Mouse (Mus musculus) right cerebral cortex, postnatal 14 days (tissue): ENCODE measurements at regions not wholly inside any gene's neighbourhood (a gene's known extent, or its start where the extent isn't known, plus 50 kb on each side); places are given as distances from the start of the nearest gene placed in this dataset.
"Not testable (repeated sequence)": the region's sequence is repeated elsewhere in the genome, so short reads cannot be mapped to it uniquely, and the experiment has no call there.

Experiments
- DNase-seq: peaks from one replicate; pipeline ENCODE4 v3.0.0; 2022

DNA sequence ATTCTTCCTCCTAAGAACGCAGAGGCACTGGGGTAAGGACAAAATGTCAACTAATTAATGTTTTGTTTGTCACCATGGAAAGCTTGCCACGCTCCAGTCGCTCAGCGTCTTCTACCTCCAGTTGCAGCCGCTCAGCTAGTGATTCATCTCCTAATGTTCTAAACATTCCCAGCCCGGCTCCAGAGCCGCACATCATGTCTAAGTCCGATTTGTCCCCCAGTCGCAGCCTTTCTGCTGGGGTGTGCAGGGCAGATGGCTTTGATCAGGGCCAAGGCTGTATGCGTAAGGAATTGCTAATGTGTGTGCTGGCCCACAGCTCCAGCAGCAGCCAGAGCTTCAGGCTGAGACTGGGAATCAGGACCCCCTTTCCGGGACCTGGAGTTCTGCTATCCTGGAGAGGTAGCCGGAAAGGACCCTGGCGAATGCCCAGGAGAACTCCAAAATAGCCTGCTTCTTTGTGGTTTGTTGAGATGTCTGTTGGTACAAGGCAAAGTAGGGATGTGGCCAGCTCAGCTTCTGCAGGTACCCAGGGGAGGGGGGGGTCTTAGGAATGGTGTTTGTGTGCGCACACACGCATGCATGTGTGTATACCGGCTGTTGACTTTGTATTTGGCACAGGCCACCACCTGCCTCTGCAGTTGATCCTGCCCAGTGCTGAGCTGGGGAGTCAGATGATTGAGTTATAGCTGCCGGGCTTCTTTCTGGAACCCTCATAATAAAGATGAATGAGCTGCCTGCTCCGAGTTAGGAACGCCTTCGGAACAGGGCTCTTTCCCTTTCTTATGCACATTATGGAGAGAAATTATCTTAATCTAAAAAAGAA is 143.0 kb upstream of the Kcng1 start:
- no peak for DNase-seq

GRCm38 (mm10) chr2:168423551-168423950 is 142.0 kb upstream of the Kcng1 start:
- no peak for DNase-seq

DNA sequence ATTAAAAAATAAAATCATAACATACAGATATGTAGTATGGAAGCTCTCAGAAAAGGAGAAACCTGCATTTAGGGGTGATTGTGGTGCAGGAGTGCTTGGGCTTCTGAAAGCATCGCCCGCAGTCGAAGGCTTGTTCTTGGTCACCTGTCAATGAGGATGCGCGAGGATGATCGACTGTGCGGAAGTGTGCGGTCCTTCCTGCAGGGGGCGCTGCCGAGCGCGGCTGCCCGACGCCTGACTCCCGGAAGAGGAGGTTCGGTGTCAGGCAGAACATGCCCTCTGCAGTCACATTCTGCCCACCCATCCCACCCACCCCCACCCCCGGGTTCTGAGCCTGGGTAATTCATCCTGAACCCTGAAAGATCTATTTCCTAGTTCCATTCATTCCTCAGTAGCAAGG is 133.6 kb upstream of the Kcng1 start:
- DNase-seq = no peak

DNA sequence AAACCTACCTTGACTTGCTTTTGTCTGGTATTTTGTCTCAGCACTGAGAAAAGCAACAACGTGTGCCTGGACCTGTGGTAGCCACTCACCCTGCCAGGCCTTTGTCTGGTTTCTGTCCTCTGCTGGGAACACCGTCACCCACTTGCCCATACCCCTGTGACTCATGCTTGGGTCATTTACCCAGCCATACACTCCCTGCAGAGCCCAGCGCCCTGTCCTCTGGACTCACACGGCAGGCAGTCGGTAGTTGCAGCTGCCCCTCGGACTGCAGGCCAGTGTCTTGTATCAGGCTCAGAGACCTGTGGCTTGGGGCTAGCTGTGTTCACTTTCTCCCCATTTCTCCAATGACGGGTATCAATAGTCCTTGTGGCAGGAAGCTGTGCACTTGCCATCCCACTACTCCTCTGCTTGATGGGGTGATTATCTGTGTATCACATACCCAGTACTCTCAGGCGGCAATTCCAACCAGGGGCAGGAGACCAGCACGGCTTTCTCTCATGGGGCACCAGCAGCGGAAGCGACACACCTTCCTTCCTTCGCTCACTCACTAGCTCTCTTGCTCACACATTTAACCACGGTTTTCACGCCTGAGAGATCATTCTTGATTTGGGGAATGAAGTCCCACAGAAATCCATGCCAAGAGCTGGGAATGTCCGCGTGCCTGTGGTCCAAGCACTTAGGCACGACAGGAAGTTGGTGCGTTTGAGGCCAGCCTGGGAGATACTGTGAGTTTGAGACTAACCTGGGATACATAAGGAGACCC is 132.8 kb upstream of the Kcng1 start:
- no peak for DNase-seq

GRCm38 (mm10) chr2:168412853-168413252 is 131.3 kb upstream of the Kcng1 start:
- no peak for DNase-seq

DNA sequence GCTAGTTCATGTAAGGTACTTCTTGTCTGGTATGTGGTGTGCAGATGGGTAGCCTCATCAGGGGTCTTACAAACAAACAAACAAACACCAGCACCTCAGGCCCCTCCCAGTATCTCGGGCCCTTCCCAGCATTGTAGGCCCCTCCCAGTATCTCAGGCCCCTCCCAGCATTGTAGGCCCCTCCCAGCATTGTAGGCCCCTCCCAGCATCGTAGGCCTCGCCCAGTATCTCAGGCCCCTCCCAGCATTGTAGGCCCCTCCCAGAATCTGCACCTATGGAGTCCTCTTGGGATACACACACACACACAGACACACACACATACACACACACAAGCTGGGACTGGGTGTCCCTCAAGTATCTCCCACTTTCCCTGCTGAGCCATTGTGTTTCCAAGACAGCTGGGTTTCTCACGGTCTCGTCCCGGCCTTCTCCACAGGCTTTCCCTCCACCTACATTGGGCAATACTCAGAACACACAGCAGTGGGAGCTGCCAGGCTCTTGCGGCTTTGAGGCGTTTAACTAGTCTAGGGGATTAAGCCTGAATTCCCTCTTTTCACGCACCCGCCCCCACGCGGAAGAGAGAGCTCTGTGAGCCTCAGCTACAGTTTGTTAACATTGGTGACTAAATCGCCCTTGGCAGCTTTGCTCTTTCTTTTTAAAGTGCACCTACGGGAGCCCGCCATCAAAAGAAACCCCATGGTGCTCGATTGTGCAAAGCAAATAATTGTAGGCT is 121.4 kb upstream of the Kcng1 start:
- peak; percentile 40 for DNase-seq

GRCm38 (mm10) chr2:168399088-168399709 is 117.7 kb upstream of the Kcng1 start:
- no peak for DNase-seq

GRCm38 (mm10) chr2:168396316-168396715 is 114.8 kb upstream of the Kcng1 start:
- no peak for DNase-seq

DNA sequence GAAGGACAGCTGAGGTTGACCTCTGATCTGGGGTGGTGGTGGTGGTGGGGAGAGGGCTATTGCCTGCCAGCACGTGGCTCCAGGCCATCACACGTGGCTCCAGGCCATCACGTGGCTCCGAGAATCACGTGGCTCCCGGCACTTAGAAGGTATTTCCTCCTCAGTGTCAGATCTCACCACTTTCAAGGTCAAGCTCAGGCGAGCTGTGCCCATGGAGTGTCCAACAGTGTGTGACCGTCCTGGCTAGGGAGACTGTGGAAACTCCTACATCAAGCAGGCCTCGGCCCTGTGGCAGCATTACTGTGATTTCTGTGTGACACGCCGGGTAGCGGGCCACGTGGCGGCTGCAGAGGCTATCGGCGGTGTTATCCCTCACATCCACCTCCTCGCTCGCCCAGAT is 111.8 kb upstream of the Kcng1 start:
- no peak for DNase-seq

GRCm38 (mm10) chr2:168392171-168392570 is 110.6 kb upstream of the Kcng1 start:
- DNase-seq = not testable (repeated sequence)

DNA sequence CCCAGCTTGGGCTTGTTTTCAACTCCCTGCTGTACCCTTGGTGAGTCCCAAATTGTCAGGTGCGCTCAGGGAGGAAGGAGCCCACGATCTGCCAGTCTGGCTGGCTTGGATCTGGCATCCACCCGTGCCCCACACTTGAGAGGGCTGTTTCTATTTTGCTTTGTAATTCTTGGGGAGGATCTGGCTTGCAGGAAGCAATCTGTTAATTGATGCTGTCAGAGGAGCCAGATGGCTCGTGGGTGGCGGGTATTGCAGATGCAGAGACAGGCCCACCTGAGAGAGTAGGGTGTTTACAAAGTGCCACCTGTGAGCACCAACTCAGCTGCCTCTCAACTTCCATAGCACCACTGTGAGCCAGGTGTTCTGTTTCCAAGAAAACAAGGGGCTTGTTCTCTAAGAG is 99.1 kb upstream of the Kcng1 start:
- DNase-seq = peak; percentile 40

DNA sequence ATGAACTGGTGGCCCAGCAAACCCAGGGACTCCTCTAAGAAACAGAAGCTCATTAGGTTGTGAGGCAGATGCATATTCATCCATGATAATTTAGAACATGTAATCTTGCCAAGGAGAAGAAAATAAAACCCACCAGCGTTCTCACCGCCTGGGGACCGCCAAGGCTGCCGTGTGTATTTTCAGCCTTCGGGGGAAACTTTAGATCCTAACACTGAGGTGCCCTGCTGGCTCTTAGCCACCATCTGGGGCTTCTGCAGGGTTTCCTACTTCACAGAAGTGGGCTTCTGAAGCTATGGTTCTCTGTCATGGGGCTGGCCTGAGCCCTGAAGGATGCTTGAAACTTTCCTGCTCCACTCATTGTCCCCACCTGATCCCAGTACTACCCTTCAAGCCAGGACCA is 90.8 kb upstream of the Kcng1 start:
- peak; percentile 31 for DNase-seq

DNA sequence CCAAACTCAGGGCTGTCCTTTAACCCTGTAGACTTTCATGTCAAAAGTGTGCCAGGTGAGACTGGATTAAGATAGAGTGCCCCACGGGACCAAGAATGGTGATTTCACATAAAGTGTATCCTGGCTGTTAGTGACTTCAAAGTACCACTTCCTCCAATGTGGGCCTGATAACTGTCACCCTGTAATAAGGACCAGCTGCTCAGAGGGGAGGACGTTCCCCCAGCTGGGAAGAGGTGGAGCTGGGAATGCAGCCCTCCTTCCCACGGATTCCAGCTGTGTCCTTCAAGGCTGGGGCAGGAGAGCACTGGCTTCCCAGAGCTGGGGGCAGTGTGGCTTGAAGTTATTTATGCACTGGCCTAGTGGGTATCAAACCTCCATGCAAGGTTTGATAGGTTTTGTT is 89.7 kb upstream of the Kcng1 start:
- no peak for DNase-seq

DNA sequence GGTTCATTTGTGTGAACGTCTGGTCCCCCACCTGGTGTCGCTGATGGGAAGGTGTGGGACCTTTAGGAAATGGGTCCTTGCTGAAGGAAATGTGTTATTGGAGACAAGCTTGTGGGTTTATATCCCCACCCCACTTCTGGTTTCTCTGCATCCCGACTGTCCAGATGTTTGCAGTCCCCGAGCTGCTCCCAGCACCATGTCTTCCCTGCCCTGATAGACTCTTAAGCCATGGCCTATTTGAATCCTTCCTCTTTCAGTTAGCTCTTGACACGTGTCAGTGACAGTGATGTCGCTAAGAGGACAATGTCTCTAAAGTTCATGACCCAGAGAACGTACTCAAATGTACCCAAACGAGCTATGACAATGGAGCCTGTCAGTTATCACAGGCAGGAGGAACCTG is 77.7 kb upstream of the Kcng1 start:
- no peak for DNase-seq

DNA sequence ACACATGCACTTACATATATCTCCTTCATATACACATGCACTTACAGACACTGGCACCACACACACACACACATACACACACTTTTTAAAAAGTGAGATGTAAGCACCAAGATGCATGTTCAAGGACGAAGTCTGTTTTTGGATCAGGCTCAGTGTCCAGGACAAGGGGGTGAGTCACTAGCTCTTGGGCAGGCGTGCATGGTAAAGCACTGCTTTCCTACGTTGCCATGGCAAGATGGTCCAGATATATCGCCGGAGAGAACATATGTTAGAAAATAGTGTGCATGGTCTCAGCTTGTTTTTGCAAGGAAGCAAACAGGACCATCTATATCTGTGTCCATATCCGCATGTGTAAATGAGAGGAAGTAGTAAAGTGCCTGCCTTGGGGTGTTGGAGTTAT is 77.0 kb upstream of the Kcng1 start:
- DNase-seq = no peak

DNA sequence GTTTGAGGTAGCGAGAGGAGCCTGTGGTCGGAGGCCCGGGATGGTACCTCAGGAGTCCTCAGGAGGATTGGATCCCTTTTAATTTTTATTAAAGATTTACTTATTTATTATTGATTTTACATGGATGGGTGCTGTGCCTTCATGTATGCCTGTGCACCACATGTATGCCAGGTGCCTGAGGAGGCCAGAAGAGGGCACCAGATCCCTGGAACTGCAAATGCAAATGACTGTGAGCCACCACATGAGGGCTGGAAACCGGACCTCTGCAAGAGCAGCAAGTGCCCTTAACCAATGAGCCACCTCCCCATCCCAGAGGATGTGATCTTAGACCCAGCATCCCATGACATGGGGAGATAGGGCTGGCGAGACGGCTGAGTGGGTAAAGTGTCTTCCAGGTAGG is 76.3 kb upstream of the Kcng1 start:
- DNase-seq = no peak

DNA sequence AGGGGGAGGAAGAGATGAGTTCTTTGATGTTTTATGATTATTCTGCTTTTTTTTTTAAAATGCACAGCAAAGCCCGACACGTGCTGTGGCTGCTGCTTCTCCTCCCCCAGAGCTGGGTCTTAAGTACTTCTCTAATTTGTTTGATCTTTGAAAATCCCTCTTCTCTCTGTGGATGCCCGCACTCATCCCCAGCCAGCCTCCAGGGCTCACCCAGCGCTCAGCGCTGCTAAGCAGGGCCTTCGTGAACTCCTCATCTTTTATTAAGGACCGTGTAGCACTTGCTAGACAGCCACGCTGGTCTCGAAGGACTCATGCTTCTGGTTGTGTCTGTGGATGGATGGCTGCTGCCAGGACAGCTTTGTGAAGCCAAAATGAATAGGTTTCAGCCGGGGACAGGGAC is 72.9 kb upstream of the Kcng1 start:
- no peak for DNase-seq

DNA sequence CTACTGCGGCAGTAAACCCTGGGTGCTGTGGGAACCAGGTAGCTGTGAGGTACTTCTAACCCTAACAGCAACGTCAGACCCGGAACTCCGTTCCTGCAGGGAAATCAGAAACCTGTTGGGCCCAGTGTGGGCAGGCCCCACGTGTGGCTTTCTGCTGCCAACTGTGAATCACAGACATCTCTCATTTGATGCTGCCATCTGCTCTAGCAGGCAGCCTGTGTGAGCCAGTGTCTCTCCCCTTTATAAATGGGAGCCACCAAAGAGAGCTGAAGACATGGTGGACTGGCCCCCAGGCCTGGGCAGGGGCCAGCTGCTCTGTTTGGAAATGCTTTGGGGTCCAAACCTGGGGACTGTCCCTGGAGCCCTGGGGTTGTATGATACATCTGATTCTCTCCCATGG is 71.1 kb upstream of the Kcng1 start:
- DNase-seq = peak; percentile 63

- DNase-seq = no peak
Measured at GRCm38 (mm10) chr2:168352194-168352593, 70.7 kb upstream of the Kcng1 start.

DNA sequence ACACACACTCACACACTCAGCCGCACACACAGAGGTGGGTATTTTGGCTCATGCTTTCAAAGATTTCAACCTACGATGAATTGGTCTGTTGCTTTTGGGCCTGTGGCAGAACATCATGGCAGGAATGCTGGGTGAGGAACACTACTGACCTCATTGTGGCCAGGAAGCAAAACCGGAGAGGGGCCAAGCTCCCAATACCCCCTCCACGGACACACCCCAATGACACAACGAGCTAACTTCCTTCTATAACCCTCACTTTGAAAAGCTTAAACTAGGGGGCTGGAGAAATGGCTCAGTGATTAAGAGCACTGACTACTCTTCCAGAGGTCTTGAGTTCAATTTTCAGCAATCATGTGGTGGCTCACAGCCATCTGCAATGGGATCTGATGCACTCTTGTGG is 63.8 kb upstream of the Kcng1 start:
- no peak for DNase-seq

- no peak for DNase-seq
Measured at GRCm38 (mm10) chr2:168343705-168344104, 62.2 kb upstream of the Kcng1 start.

- peak; percentile 33 for DNase-seq
Measured at GRCm38 (mm10) chr2:168338819-168339218, 57.3 kb upstream of the Kcng1 start.

DNA sequence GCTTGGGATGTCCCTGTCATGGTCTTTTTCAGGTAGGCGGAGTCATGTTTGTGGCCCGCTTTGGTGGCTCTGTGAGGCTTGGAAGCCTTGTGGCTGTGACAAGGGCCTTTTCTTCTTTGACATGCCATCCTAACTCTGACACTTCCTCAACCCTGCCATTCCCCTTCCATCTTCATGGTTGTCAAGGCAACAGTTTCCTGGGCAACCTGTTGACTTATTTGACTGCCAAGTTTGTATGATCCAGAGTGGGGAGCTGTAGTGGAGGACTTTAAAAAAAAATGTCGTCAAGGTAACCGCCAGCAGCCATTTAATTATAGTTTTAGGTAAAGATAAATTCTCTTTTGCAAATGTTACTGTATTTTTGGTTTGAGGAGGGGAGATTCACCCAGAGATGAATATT is 56.8 kb upstream of the Kcng1 start:
- DNase-seq = peak; percentile 43
